Mouse (Mus musculus): ENCODE results near the gene Bcar1. TPM values are rescaled to one million over a fixed set of nuclear protein-coding genes. Genes with fewer than 3 reads are reported as not detected.
A peak's percentile ranks its signal among the peaks of the same experiment; 100 is the strongest.

Bcar1 gene
- polyA plus RNA-seq, 1 experiment from 2014 or later, result 61.1 TPM

DNA sequence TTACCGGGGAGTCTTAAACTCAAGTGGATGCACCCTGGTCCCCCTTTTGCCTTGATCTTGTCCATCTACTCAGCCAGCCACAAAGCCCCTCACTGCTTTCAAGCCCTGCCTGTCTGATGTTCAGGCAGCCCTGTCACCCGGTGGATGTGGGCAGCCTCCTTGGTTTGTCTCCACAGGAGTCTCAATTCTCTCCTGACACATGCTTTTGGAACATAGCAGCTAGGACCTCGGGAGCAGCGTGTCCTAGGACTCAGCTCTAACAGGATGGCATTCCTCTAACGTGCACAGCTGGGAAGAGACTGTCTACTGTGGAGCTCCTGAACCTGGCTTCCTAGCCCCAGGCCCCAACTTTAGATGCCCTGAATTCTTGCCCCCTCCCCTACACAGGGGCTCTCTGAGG lies 37.9 kb downstream of the Bcar1 start:
- Histone ChIP-seq H3K4me1 (peaks cover 15% of the 10 kb centered on the region), H3K27ac (replicated peaks) (no peak overlapping the region), H3K36me3 (replicated peaks) (peaks cover 35% of the 10 kb centered on the region), H3K4me3 (no peak overlapping the region), H3K27me3 (replicated peaks; ENCODE audit: low read depth, poor library complexity, severe bottlenecking) (no peaks in the 10 kb centered on the region), H3K9me3 (no peaks in the 10 kb centered on the region)
- WGBS, result 62% methylated on average over 5 of the region's 5 CpGs
- DNase-seq (ENCODE audit: low spot score), result no peak

DNA sequence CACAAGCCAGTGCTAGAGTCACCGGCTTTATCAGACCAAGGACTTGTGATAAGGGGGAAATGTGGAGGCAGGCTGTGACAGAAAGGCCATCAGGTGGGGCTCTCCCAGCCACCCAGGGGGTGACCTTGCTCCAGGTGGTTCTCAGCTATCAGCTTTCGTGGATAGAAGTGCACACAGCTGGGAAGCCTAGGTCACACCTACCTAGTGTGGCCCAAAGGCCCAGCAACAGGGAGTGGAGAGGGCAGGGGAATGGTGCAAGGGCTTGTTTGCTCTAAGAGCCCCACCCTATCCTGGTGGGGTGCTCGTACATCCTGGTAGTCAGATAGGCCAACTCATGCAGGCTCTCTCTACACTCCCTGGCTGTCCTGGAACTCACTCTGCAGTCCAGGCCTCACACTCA lies 38.4 kb downstream of the Bcar1 start:
- no peak overlapping the region for H3K4me3 ChIP-seq
- H3K27me3 ChIP-seq (replicated peaks; ENCODE audit: low read depth, poor library complexity, severe bottlenecking), result no peaks in the 10 kb centered on the region
- no peak for DNase-seq (ENCODE audit: low spot score)
- no peaks in the 10 kb centered on the region for H3K9me3 ChIP-seq
- 81% methylated on average over 3 of the region's 3 CpGs for WGBS
- H3K27ac ChIP-seq (replicated peaks), result no peak overlapping the region
- peaks cover 30% of the 10 kb centered on the region for H3K36me3 ChIP-seq (replicated peaks)
- H3K4me1 ChIP-seq, result peaks cover 15% of the 10 kb centered on the region

DNA sequence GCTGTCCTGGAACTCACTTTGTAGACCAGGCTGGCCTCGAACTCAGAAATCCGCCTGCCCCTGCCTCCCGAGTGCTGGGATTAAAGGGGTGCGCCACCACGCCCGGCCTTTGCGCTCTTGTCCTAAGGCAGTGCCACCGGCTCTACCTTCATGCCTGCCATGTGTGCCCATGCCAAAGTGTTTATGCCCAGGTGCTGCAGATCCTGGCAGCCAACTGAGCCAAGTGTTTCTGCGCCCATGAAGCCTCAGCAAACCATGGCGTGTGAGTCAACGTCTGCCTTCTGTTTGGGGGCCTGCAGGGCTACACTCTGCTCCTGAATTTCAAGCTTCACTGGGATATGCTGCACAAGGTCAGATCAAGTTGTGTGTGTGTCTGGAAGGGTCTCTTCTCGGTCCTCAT lies 39.0 kb downstream of the Bcar1 start:
- H3K4me1 ChIP-seq, result peaks cover 14% of the 10 kb centered on the region
- WGBS, result 90% methylated on average over 12 of the region's 12 CpGs
- DNase-seq (ENCODE audit: low spot score), result no peak
- no peak overlapping the region for H3K27ac ChIP-seq (replicated peaks)
- no peak overlapping the region for H3K4me3 ChIP-seq
- H3K36me3 ChIP-seq (replicated peaks), result peaks cover 24% of the 10 kb centered on the region
- H3K27me3 ChIP-seq (replicated peaks; ENCODE audit: low read depth, poor library complexity, severe bottlenecking), result no peaks in the 10 kb centered on the region
- H3K9me3 ChIP-seq, result no peaks in the 10 kb centered on the region

DNA sequence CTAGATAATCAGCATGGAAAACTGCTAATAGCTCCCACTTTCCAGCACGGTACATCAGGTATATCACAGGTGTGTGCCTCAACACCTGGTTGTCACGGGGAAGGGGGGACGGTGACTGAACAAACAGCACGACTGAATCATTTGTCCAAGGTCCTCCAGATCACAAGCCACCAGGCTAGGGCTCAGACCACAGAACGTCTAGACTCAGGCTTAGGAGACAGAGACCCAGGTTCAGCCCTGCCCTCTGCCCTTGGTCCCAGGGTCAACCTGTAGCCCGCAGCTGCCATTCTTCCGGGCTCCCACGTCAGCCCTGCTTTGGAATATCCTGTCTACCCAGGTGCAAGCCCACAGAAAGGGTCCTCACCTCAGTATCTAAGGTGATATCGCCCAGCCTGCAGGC lies 42.2 kb downstream of the Bcar1 start:
- no peaks in the 10 kb centered on the region for H3K9me3 ChIP-seq
- DNase-seq (ENCODE audit: low spot score), result no peak
- no peaks in the 10 kb centered on the region for H3K4me1 ChIP-seq
- no peaks in the 10 kb centered on the region for H3K36me3 ChIP-seq (replicated peaks)
- 84% methylated on average over 9 of the region's 9 CpGs for WGBS
- H3K27ac ChIP-seq (replicated peaks), result 0 out of 2 replicates have a peak overlapping the region, but pooled peaks have one; percentile 15
- H3K27me3 ChIP-seq (replicated peaks; ENCODE audit: low read depth, poor library complexity, severe bottlenecking), result no peaks in the 10 kb centered on the region
- no peak overlapping the region for H3K4me3 ChIP-seq

DNA sequence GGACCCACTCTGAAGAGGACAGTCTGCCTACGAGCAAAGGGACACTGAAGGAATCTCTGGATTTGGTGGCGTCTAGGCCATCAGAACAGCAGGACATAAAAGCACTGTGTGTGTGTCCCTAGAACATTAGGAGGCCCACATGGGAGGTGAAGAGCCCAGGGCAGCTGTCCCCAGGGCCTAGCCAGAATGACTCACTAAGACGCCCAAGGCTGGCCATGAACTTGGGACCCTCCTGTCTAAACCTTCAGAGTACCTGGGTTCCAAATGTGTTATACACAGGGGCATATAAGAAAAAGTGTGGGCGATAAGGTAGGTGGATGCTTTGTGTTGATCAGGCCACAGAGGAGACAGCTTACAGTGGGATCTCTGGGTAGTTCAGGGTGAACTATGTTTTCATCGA lies 42.9 kb downstream of the Bcar1 start:
- Histone ChIP-seq H3K4me3 (no peak overlapping the region), H3K9me3 (no peaks in the 10 kb centered on the region), H3K36me3 (replicated peaks) (no peaks in the 10 kb centered on the region), H3K27me3 (replicated peaks; ENCODE audit: low read depth, poor library complexity, severe bottlenecking) (no peaks in the 10 kb centered on the region), H3K4me1 (no peaks in the 10 kb centered on the region), H3K27ac (replicated peaks) (no peak overlapping the region)
- WGBS, result 91% methylated on average over 5 of the region's 5 CpGs
- DNase-seq (ENCODE audit: low spot score), result no peak

DNA sequence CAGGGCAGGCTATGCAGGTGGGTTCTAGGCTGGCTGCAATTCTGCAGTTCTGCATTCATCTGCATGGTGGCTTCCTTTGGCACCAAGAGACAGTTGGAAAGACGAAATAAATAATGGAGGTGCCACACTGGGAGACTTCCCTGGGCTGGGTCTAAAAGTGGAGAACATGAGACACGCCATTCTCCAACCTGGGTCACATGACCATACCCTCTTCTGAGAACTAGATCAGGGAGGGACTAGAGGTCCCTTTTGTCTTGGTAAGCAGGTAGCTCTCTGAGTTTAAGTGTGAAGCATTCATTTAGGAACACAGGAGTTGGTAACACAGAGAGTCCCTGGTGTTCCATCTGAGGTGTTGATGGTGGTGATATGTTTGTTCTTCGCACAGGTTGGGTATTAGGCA lies 43.4 kb downstream of the Bcar1 start:
- Histone ChIP-seq H3K27ac (replicated peaks) (no peak overlapping the region), H3K4me3 (no peak overlapping the region), H3K27me3 (replicated peaks; ENCODE audit: low read depth, poor library complexity, severe bottlenecking) (no peaks in the 10 kb centered on the region), H3K36me3 (replicated peaks) (no peaks in the 10 kb centered on the region), H3K9me3 (no peaks in the 10 kb centered on the region), H3K4me1 (no peaks in the 10 kb centered on the region)
- no peak for DNase-seq (ENCODE audit: low spot score)
- WGBS, result 79% methylated on average over 3 of the region's 3 CpGs

DNA sequence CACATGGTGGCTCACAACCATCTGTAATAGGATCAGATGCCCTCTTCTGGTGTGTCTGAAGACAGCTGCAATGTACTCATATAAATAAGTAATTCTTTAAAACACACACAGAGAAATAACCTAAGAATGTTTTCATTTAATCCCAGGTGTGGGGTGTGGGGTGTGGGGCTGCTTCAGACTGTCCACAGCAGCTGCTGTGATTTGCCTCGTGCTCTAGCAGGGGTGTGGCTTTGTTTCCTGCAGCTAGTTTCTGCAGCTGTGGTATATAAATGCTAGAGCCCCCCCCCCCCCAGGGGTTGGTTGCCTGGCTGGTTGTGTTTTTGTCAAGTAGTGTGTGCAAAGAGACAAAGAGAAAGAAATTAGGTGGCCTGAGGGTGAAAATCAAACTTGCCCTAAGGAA lies 44.6 kb downstream of the Bcar1 start:
- 18% methylated on average over 1 of the region's 1 CpGs for WGBS
- no peaks in the 10 kb centered on the region for H3K9me3 ChIP-seq

DNA sequence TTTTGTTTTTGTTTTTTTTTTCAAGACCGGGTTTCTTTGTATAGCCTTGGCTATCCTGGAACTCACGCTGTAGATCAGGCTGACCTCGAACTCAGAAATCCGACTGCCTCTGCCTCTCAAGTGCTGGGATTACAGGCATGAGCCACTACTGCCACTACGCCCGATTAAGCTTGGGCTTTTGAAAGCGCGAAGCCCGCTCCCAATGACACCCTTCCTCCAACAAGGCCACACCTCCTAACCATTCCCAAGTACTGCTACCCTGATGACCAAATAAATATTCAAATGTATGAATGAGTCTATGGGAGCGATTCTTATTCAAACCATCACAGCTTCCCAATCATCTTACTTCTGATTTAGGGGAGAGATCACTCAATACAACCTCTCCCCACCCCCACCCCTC lies 46.0 kb downstream of the Bcar1 start:
- Histone ChIP-seq H3K27ac (replicated peaks) (no peak overlapping the region), H3K36me3 (replicated peaks) (no peaks in the 10 kb centered on the region), H3K4me1 (peaks cover 6% of the 10 kb centered on the region), H3K27me3 (replicated peaks; ENCODE audit: low read depth, poor library complexity, severe bottlenecking) (no peaks in the 10 kb centered on the region), H3K4me3 (no peak overlapping the region), H3K9me3 (no peaks in the 10 kb centered on the region)
- WGBS, result 83% methylated on average over 10 of the region's 10 CpGs
- DNase-seq (ENCODE audit: low spot score), result no peak

More for the DNA sequence above, 44.6 kb downstream of the Bcar1 start:
- Histone ChIP-seq H3K36me3 (replicated peaks) (no peaks in the 10 kb centered on the region), H3K4me3 (no peak overlapping the region), H3K27me3 (replicated peaks; ENCODE audit: low read depth, poor library complexity, severe bottlenecking) (no peaks in the 10 kb centered on the region), H3K27ac (replicated peaks) (no peak overlapping the region), H3K4me1 (no peaks in the 10 kb centered on the region)
- no peak for DNase-seq (ENCODE audit: low spot score)

DNA sequence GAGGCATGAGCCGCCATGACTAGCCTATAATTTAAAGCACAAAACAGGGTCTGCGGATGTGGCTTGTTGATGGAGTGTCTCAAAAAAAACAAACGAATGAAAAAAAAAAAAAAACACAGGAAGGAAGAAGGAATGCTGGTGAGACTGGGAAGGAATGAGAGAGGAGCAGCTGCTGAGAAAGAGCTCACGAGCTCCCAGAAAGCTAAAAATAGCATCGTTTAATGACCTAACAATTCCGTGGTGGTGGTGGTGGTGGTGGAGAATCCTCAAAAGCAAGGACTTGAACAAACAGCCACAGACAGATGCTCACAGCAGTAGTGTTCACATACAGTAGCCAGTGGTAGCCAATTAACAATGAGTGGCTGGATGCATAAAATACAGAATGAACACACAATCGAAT lies 48.2 kb downstream of the Bcar1 start:
- WGBS, result 73% methylated on average over 7 of the region's 7 CpGs
- no peaks in the 10 kb centered on the region; the same call in 1 of the 2 replicates for H3K9me3 ChIP-seq
- H3K4me1 ChIP-seq, result peaks cover 6% of the 10 kb centered on the region
- DNase-seq (ENCODE audit: low spot score), result no peak
- no peak overlapping the region for H3K4me3 ChIP-seq
- H3K27ac ChIP-seq (replicated peaks), result no peak overlapping the region
- H3K27me3 ChIP-seq (replicated peaks; ENCODE audit: low read depth, poor library complexity, severe bottlenecking), result no peaks in the 10 kb centered on the region
- H3K36me3 ChIP-seq (replicated peaks), result no peaks in the 10 kb centered on the region

DNA sequence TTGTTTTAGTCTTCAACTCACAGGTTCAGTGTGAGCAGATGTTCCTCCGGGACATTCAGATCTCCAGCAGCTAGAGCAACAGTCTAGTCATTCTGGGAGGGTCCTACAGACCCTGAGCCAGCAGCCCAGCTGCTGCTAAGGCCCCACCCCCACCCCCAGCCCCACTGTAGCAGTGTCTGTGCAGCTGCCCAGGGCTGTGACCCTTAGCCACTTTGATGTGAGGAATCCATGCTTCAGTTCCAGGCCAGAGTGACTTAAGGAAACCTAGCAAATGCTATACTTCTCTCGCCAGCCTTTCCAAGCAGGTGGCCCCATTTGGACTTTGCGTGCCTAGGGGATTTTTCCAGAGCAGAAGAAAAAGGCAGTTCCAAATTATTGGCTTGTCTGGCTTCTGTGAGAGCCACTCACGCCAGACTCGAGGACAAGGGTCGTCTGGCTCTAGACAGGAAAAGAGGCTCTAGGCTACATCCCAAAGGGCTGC lies 50.3 kb downstream of the Bcar1 start:
- no peak overlapping the region for H3K4me3 ChIP-seq
- H3K9me3 ChIP-seq, result no peaks in the 10 kb centered on the region; the same call in 1 of the 2 replicates
- peaks cover 6% of the 10 kb centered on the region for H3K4me1 ChIP-seq
- 58% methylated on average over 6 of the region's 6 CpGs for WGBS
- peak; percentile 40 for DNase-seq (ENCODE audit: low spot score)
- H3K27ac ChIP-seq (replicated peaks), result no peak overlapping the region; the same call in 1 of the 2 replicates
- no peaks in the 10 kb centered on the region for H3K36me3 ChIP-seq (replicated peaks)
- H3K27me3 ChIP-seq (replicated peaks; ENCODE audit: low read depth, poor library complexity, severe bottlenecking), result no peaks in the 10 kb centered on the region

DNA sequence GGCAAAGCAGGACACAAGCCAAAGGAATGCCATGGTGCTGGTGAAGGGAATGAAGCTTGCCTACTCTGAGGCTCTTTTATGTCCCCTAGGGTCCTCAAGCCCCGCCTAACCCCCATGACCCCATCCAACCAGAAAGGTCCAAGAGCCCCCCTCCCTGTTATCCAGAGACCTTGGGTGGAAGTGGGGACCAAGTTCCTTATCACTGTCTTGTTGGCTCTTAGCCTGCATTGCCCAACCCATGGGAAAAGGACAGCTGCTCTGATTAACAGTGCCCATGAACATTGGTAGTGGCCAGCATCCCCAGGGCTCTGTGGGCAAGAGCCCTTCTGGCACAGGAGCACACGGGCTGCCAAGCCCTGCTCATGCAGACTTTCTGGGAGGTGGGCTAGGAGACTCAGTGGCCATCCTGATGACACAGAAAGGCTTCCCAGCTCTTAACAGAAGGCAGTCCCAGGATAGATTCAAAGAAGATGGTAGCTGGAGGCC lies 52.6 kb downstream of the Bcar1 start, which contains the start of gene Ctrb1:
Gene Ctrb1, minus strand, starts transcription at position 51 of the 486 bp plus-strand sequence.
- Histone ChIP-seq H3K9me3 (no peaks in the 10 kb centered on the region; the same call in 1 of the 2 replicates), H3K27ac (replicated peaks) (no peak within 1 kb of the TSS), H3K36me3 (replicated peaks) (no peaks in the 10 kb centered on the region), H3K27me3 (replicated peaks; ENCODE audit: low read depth, poor library complexity, severe bottlenecking) (no peaks in the 10 kb centered on the region), H3K4me1 (peaks cover 6% of the 10 kb centered on the region), H3K4me3 (no peak within 1 kb of the TSS)
- DNase-seq (ENCODE audit: low spot score), result no peak
- 82% methylated on average over 2 of the region's 2 CpGs for WGBS

DNA sequence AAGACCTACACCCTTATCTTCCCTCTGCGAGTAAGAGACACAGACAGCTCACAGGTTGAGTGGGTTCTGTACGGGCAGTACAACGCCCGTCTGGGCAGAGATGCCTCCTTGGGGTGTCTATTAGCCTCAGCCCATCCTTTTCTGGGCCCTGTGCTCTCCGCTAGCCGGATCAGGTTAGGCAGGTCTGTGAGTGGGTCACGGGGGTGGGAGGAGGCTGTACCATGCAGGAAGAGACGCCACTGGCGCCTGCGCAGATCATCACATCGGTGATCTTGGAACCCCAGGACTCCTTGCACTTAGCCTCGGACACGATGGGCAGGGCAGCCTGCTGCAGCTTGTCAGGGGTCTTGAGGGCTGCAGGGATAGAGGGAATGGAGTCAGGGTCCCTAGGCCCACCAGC lies 56.7 kb downstream of the Bcar1 start:
- Histone ChIP-seq H3K9me3 (no peaks in the 10 kb centered on the region), H3K36me3 (replicated peaks) (no peaks in the 10 kb centered on the region), H3K27me3 (replicated peaks; ENCODE audit: low read depth, poor library complexity, severe bottlenecking) (no peaks in the 10 kb centered on the region), H3K4me3 (no peak overlapping the region), H3K27ac (replicated peaks) (no peak overlapping the region), H3K4me1 (no peaks in the 10 kb centered on the region)
- DNase-seq (ENCODE audit: low spot score), result no peak
- 84% methylated on average over 13 of the region's 13 CpGs for WGBS

DNA sequence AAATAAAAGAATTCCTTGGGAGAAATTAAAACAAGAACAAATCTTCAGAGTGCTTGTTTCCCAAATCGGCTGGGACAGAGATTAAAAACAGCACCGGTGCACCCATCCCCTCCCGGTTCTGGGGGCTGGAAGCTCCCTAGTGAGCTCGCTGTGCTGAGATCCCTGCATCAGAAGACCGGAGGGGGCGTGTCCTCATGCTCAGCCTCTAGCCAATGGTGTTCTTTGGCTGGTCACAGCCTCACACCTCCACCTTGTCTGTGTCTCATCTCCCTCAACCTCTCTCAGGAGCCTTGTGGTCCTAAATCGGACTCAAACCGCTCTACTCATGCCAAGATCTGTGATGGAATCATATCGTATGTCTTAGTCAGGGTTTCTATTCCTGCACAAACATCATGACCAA lies 61.1 kb downstream of the Bcar1 start:
- Histone ChIP-seq H3K9me3 (no peaks in the 10 kb centered on the region), H3K36me3 (replicated peaks) (no peaks in the 10 kb centered on the region), H3K27me3 (replicated peaks; ENCODE audit: low read depth, poor library complexity, severe bottlenecking) (0 out of 2 replicates have a peak, but pooled peaks cover 3% of the 10 kb centered on the region), H3K4me1 (no peaks in the 10 kb centered on the region), H3K4me3 (no peak overlapping the region), H3K27ac (replicated peaks) (no peak overlapping the region)
- no peak for DNase-seq (ENCODE audit: low spot score)
- 34% methylated on average over 9 of the region's 9 CpGs for WGBS

Data from embryonic facial prominence, embryonic 10.5 days (tissue).